ENCODE assay signal across 13 mouse cellular contexts in genomic region chr2:110176761-110177400, GRCm38 (mm10).
DNase-seq lines count a peak whose midpoint lies in the region; ATAC-seq and TF ChIP-seq lines count a peak whose summit lies in the region.
"Had no signal": no experiment of that assay in that cellular context is flagged by ENCODE, and none has a peak within 500 bp of the region (broad histone marks: within the 10 kb centered on the region; RNA-seq: fewer than 3 reads in every experiment).

No protein-coding gene starts in this region.

- H3K4me3 ChIP-seq in forebrain, embryonic 11.5 days (ENCODE audit: low read depth, low read length) = no peak overlapping the region
- H3K4me3 ChIP-seq in forebrain, embryonic 13.5 days = no peak overlapping the region
- no peak overlapping the region for H3K4me3 ChIP-seq in layer of hippocampus, adult 2 months
- H3K4me3 ChIP-seq in hindbrain, embryonic 12.5 days = no peak overlapping the region
- H3K4me3 ChIP-seq in stomach, embryonic 14.5 days (ENCODE audit: low read depth, low read length) = no peak overlapping the region
- H3K4me3 ChIP-seq: forebrain, embryonic 15.5 days had no signal

- H3K4me1 ChIP-seq in forebrain, embryonic 11.5 days (replicated peaks; ENCODE audit: control insufficient read depth, insufficient read depth, low read length) = peaks cover 7% of the 10 kb centered on the region; the same call in 1 of the 2 replicates
- H3K4me1 ChIP-seq in forebrain, embryonic 13.5 days = peaks cover 44% of the 10 kb centered on the region
- peaks cover 43% of the 10 kb centered on the region for H3K4me1 ChIP-seq in hindbrain, embryonic 12.5 days
- H3K4me1 ChIP-seq in stomach, embryonic 14.5 days (ENCODE audit: control insufficient read depth, insufficient read depth, low read length) = peaks cover 47% of the 10 kb centered on the region

- DNase-seq in forebrain, embryonic 11.5 days (ENCODE audit: low spot score) = no peak
- no peak for DNase-seq in layer of hippocampus, adult 2 months (ENCODE audit: low spot score in 2 of 2)
- no peak for DNase-seq in layer of hippocampus, adult 9-10 months (ENCODE audit: low spot score)
- DNase-seq in spleen, postnatal 14 days (ENCODE audit: low spot score in 2 of 2) = no peak
- DNase-seq: kidney, postnatal 25 days; midbrain, embryonic 14.5 days; spleen, adult 18-20 months had no signal

- peak; percentile 19 for ATAC-seq in forebrain, embryonic 11.5 days (replicated peaks; ENCODE audit: low FRiP score)
- no peak for ATAC-seq in forebrain, embryonic 13.5 days
- no peak for ATAC-seq in hindbrain, embryonic 12.5 days (ENCODE audit: low FRiP score)
- ATAC-seq in stomach, embryonic 14.5 days (ENCODE audit: insufficient number of reproducible peaks, insufficient read depth, low FRiP score, low read depth) = no peak
- no peak for ATAC-seq in granulocyte monocyte progenitor cell, adult 5-6 weeks (replicated peaks; ENCODE audit: poor library complexity, severe bottlenecking)
- ATAC-seq: forebrain, embryonic 15.5 days had no signal

- H3K27me3 ChIP-seq in forebrain, embryonic 11.5 days (ENCODE audit: control insufficient read depth, insufficient read depth, low read length) = no peaks in the 10 kb centered on the region
- H3K27me3 ChIP-seq in forebrain, embryonic 13.5 days = no peaks in the 10 kb centered on the region
- H3K27me3 ChIP-seq in hindbrain, embryonic 12.5 days = no peaks in the 10 kb centered on the region
- no peaks in the 10 kb centered on the region for H3K27me3 ChIP-seq in stomach, embryonic 14.5 days (ENCODE audit: control insufficient read depth, insufficient read depth, low read length)
- H3K27me3 ChIP-seq: forebrain, embryonic 15.5 days had no signal

- 68% methylated on average over 2 of the region's 2 CpGs for WGBS in forebrain, embryonic 11.5 days
- 56% methylated on average over 2 of the region's 2 CpGs for WGBS in forebrain, embryonic 13.5 days
- WGBS in hindbrain, embryonic 12.5 days = 44% methylated on average over 2 of the region's 2 CpGs
- 60% methylated on average over 2 of the region's 2 CpGs for WGBS in stomach, embryonic 14.5 days

- TF ChIP-seq CTCF in layer of hippocampus, adult 2 months (conservative IDR thresholded peaks at IDR 0.05) = no peak

- H3K36me3 ChIP-seq in forebrain, embryonic 11.5 days (ENCODE audit: control insufficient read depth, insufficient read depth, low read length) = no peaks in the 10 kb centered on the region
- no peaks in the 10 kb centered on the region for H3K36me3 ChIP-seq in forebrain, embryonic 13.5 days (ENCODE audit: poor library complexity, severe bottlenecking)
- H3K36me3 ChIP-seq in hindbrain, embryonic 12.5 days = no peaks in the 10 kb centered on the region
- no peaks in the 10 kb centered on the region for H3K36me3 ChIP-seq in stomach, embryonic 14.5 days (ENCODE audit: control insufficient read depth, insufficient read depth, low read length)
- H3K36me3 ChIP-seq: forebrain, embryonic 15.5 days had no signal

- H3K4me2 ChIP-seq in forebrain, embryonic 11.5 days (ENCODE audit: low read depth, low read length, severe bottlenecking) = no peak overlapping the region
- no peak overlapping the region for H3K4me2 ChIP-seq in forebrain, embryonic 13.5 days
- no peak overlapping the region for H3K4me2 ChIP-seq in hindbrain, embryonic 12.5 days (replicated peaks)
- H3K4me2 ChIP-seq in stomach, embryonic 14.5 days (replicated peaks; ENCODE audit: low read depth, low read length) = no peak overlapping the region
- H3K4me2 ChIP-seq: forebrain, embryonic 15.5 days; liver, embryonic 11.5 days had no signal

- H3K27ac ChIP-seq in forebrain, embryonic 11.5 days (ENCODE audit: low read depth, low read length) = no peak overlapping the region
- H3K27ac ChIP-seq in forebrain, embryonic 13.5 days = no peak overlapping the region
- peak overlapping the region; percentile 11; the same call in 1 of the 2 replicates for H3K27ac ChIP-seq in layer of hippocampus, adult 2 months
- peak overlapping the region; percentile 73 for H3K27ac ChIP-seq in hindbrain, embryonic 12.5 days
- H3K27ac ChIP-seq in stomach, embryonic 14.5 days (ENCODE audit: low read length) = peak overlapping the region; percentile 30; the same call in 1 of the 2 replicates
- H3K27ac ChIP-seq: forebrain, embryonic 15.5 days had no signal

- H3K9ac ChIP-seq in forebrain, embryonic 11.5 days (ENCODE audit: low read length) = no peak overlapping the region
- no peak overlapping the region for H3K9ac ChIP-seq in forebrain, embryonic 13.5 days
- no peak overlapping the region for H3K9ac ChIP-seq in hindbrain, embryonic 12.5 days
- H3K9ac ChIP-seq in stomach, embryonic 14.5 days (replicated peaks; ENCODE audit: low read depth, low read length) = no peak overlapping the region
- H3K9ac ChIP-seq: forebrain, embryonic 15.5 days had no signal

- no peaks in the 10 kb centered on the region for H3K9me3 ChIP-seq in forebrain, embryonic 11.5 days (ENCODE audit: control insufficient read depth, low read length)
- H3K9me3 ChIP-seq in forebrain, embryonic 13.5 days (replicated peaks) = no peaks in the 10 kb centered on the region
- H3K9me3 ChIP-seq in hindbrain, embryonic 12.5 days (replicated peaks) = no peaks in the 10 kb centered on the region
- no peaks in the 10 kb centered on the region for H3K9me3 ChIP-seq in stomach, embryonic 14.5 days (ENCODE audit: control insufficient read depth, low read depth, low read length)
- H3K9me3 ChIP-seq: forebrain, embryonic 15.5 days had no signal

Comparison
In these comparisons a context has a peak if more than half of its experiments do, and no peak if none do; other contexts are left out.
1. H3K27ac ChIP-seq: peak in layer of hippocampus, adult 2 months (single experiment), hindbrain, embryonic 12.5 days (single experiment) and stomach, embryonic 14.5 days (single experiment); none in forebrain, embryonic 11.5 days (single experiment) and forebrain, embryonic 13.5 days (single experiment).